Mouse (Mus musculus): ENCODE measurements around the gene BC034090.
"Not testable (repeated sequence)": the region's sequence is repeated elsewhere in the genome, so short reads cannot be mapped to it uniquely, and the experiment has no call there.

Gene BC034090

DNA sequence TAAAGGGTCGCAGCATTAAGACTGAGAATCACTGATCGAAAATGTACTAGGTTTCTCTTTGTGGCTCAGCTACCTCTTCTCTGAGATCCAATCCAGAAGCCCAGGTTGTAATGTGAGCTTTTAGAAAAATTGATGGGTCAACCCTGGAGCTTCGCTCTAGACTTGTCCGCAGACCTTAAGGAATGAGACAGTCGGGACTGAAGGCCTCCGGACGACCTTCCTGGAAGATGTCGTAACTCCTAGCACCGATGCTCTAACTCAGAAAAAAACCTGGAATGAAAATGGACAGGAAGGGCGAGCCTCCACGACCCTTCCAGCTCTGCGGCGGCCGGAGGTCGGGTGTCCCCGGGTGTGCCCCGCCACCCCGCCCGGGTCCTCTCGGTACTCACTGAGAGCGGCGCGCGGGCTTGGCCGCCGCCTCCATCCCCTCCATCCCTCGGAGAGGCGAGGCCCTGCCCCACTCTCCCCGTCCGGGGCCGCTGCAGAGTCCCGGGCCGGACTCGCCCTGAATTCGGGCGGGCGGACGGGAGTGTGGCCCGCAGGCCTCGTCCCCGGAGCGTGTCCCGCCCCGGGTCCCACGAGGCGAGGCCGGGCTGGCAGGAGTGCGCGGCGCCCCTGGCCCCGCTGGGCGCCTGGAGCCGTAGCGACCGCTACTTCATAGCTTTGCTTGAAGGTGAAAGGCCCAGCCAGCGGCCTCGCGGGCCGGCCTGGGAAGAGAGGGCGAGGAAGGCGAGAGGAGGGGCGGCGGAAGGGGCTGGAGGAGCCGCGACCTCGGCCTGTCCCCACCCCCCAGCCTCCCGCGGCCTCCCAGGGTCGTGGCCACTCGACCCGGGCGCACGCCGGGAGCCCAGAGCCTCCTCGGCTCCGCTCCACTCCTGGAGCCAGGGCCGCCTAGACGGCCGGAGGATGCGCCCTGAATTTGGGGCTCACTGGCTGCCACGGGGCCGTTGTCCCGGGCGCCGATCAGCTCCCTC, at the start of gene BC034090:
Gene BC034090, minus strand, starts transcription at position 648 of the 974 bp plus-strand sequence.
- DNase-seq (ENCODE audit: low read depth) = no peak

DNA sequence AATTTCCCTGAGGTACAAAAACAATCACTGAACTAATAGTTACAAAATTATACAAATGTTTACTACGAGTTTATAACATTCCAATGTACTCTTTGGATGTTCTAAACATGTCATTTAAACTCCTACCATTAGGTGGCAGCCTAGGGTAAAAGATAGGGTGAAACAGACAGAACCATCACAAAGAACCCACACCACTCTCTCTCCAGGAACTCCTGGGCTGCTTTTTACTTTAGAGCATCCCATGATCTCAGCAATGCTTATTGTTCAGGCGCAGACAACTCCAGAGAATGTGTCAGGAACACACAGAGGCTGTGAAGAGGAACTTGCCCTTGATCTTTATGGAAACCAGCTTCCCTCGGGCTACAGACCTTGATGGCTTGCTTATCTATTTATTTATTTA, 49.2 kb upstream of the BC034090 start:
- peak; percentile 48 for DNase-seq (ENCODE audit: low read depth)

DNA sequence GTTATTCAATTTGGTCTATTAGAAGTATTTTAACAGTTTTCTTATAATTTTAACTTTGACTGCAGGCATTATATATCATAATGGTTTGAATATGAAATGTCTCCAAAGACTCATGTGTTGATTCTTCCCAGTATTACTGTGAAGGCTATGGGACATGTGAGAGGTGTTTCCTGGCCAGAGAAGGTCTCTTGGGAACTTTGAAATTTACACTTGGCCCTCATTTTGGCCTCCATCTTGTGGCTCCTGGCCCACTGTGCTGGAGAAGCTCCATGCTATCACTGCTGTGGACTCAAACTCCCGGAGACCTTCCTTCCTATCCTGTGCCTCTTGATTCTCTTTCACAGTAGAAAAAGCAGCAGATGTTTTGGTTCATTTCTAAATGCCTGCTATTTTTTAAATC, 45.2 kb upstream of the BC034090 start:
- no peak for DNase-seq (ENCODE audit: low read depth)

DNA sequence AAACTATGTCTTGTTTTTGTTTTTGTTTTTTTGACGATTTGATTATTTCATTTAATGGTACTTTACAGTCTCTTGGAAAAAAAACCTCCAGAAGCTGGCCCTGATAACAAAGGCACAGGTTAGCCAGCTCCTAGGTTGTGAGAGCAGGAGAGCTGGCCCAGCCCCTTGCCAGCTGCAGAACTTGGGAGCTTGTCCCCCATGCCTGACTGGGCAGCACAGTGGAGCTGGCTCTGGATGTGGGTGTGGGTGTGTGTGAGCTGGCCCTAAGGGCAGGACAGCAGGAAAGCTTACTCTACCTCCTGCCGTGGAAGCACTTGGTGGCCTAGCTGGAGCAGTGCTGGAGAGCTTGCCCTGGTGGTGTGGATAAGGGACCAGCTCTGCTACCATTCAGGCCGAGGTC, 43.8 kb upstream of the BC034090 start:
- no peak for DNase-seq (ENCODE audit: low read depth)

DNA sequence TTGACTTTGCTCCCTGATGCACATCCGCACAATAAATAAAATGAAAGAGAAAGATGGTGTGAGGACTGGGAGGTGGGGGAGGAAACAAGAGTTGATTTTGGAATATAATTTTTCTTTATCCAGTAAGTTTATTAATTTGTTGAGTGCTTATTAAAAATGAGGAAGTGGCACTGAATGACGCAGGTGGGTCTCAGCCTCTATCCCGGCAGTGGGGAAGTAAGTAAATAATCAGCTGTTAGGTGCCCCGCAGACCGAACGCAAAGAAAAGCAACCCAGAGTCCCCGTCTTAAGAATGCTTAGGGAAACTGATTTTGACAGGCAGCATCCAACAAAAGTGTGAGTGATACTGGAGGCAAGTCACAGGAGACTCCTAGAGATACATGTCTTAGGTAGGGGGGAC, 39.6 kb upstream of the BC034090 start:
- no peak for DNase-seq (ENCODE audit: low read depth)

DNA sequence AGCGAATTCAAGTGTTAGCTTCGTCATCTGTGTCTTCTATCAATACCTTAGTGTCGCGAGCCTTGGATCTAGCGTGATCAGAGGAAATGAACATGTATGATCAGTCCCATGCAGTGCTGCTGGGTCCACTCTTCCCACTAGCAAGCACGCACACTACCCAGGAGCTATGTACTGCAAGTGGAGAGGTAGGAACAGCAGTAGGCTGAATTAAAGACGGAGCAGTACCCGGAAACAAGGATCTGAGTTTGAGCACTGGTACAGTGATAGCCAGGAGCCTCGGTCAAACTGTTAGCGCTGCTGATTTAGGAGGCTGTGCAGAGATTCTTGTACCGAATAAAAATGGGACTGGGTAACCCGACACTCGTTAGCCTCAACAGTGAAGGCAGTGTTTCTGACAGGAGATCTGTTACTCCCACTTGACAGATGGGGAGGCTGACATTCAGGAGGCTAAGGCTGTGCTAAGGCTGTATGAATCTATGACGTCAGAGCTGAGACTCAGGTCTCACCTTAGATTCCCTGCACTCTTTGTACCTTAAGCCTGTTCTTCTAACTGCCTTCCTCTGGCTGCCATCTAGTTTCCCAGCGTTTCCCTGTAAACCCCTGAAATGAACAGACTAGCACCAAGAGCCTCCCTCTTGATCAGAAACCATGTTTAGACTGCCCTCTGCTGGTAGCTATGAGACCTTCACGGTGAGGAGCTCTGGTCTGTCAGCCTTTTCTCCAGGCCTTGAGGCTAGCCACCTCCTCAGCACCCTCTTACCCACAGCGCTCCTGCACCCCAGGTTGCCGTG, 37.0 kb upstream of the BC034090 start:
- peak; percentile 54 for DNase-seq (ENCODE audit: low read depth)

DNA sequence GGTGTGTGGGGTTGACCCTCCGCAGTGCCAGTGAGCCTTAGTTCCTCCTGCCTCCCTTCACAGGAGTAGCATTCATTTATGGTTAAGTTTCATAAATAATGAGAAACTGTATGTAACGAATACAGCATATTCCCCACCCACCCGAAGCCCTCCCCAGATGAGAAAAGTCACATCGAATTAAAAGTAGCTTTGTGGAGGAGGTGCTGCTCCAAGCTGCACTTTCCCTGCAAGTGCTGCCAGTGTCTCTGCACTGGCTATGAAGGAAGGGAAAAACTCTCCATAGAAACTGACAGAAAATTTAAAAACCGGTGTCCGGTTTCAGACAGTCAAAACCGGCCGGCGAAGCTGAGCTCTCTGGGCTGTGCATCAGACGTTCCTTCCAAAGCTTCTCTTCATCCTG, 36.1 kb upstream of the BC034090 start:
- no peak for DNase-seq (ENCODE audit: low read depth)

DNA sequence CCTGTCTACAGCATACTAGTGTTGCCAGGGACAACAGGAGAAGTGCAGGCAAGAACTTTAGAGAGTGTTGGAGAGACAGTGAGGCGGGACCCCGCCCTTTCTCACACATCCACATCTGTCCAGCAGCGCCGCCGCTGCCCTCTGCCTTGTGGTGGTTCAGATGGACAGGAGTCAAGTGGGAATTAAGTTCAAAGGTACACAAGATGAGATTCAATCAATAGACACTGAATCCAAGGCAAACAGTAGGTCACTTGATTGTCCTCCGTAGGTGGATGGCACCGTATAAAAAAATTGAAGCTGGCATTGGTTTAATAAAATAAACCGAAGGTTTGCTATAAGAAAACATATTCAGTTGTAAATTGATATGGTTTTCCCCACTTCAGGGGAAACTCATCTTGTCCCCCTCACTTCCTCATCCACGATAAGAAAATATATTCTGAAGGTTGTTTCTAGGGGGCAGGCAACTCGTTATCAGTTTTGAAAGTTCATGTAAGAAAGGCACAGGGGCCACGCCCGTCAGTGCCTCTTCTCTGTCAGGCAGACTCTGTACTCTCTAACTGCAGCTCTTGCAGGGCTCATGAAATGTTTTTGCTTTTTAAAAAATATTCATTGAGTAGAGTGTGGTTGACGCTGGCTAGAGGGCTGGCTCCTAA, 32.3 kb upstream of the BC034090 start:
- DNase-seq (ENCODE audit: low read depth) = no peak

DNA sequence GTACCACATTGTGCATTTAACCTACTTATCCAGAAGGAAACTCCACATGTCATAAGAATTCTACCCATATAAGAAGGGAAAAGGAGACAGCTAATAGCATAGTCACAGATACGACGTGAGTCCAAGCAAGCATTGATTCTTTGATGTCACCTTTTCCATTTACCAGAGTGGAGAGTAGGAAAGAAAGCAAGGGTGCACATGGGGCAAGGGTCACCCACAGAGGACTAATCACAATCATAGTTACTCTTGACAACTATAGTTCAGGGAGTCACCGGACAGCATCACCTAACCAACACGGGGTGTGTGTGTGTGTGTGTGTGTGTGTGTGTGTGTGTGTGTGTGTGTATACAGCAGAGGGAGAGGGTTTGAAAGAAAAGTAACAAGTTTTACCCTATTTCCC, 31.5 kb upstream of the BC034090 start:
- no peak for DNase-seq (ENCODE audit: low read depth)

DNA sequence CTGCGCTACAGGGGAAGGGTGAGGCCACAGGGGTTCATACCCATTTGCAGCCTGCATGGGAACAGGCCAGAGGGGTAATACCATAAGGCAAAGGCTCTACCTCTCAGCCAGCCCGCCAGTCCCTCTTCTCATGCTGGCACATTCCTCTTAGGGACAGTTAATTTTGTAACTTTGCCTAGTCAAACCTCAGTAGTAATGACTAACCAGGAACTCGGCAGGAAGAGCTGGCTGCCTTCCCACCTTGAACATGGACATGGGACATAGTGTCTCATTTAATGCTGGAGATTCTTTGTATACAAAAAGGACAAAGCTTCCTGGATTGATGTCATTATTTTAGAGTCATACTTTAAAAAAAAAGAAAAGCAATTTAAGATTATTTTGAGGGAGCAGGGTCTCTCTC, 30.7 kb upstream of the BC034090 start:
- DNase-seq (ENCODE audit: low read depth) = no peak

DNA sequence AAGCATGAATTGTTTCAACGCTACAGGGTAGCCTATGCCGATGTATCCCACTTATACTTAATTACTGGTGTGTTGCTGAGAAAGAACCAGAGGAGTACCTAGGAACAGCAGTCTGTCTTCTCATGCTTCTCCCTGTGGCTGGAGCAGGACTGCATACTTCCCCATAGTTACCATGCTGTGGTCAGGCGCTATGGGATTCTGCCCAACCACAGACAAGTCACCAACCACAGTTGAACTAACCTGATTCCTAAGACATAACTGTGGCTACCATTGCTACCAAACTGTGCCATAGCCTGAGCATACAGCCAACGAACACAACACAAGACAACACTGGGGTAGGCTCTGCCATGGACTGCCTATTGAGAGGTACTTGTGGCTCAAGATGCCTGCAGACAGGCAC, 28.7 kb upstream of the BC034090 start:
- DNase-seq (ENCODE audit: low read depth) = peak; percentile 53

DNA sequence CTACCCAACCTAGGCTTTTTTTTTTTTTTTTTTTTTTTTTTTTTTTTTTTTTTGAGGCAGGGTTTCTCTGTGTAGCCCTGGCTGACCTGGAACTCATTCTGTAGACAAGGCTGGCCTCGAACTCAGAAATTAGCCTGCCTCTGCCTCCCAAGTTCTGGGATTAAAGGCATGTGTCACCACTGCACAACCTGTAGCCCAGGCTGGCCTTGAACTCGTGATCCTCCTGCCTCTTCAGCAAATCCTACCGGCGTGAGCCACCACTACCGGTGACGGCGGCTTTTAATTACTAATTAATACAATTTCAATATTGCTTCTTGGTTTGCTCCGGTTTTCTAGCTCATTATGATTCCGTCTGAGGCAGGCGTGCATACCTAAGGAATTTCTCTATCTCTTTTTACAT, 18.3 kb upstream of the BC034090 start:
- not testable (repeated sequence) for DNase-seq (ENCODE audit: low read depth)

DNA sequence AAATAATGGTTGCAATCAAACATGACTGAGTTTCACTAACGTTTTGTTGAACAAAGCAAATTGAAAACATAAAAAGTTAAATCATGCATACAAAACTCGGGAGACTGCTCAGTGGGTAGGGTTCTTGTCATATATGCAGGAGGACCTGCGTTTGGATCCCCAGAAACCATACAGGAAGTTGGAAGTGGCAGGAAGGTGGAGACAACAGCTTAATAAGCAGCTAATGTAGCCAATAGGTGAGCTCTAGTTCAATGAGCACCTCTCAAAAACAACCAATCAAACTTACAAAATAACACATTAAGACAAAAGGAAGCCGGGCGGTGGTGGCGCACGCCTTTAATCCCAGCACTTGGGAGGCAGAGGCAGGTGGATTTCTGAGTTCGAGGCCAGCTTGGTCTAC, 10.1 kb upstream of the BC034090 start:
- no peak for DNase-seq (ENCODE audit: low read depth)

DNA sequence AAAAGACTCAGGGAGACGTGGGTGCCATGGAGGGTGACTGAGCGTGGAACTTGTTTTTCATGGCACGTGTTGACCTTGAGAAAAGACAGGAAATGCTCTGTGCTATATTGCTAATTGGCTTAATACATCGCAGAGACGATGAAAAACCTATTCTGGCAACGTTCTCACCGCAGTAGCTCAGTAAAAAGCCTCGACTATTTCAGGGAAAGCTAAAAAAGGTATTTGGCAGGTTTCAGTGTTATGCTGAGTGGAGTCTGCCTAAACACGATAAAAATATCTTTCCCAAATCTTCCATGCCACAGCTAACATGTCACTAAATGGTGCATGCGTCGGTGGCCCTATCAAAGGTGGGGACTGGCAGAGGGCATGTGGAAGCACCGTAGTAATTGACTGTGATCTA, 8.9 kb upstream of the BC034090 start:
- DNase-seq (ENCODE audit: low read depth) = no peak

DNA sequence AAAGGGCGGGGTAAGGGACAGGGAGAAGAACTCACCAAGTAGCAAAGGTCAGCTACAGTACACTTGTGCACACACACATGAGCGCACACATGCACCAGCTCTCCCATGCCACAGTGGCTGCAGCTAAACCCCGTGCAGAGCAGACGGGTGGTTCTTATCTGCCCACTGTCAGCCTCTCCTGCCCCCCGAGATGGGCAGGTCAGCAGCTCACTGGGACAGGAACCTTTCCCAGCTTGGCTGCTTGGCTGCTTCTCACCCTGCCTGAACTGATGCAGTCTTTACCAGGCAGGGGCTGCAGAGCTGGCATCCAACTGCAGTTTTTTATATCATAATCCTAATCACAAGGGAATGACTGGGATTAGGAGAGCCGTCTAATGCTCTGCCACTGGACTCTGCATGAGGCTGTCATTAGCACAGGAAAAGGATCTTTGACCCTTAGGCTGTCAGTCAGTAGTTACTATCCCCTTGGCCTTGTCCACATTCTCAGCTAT, 8.4 kb upstream of the BC034090 start:
- no peak for DNase-seq (ENCODE audit: low read depth)

DNA sequence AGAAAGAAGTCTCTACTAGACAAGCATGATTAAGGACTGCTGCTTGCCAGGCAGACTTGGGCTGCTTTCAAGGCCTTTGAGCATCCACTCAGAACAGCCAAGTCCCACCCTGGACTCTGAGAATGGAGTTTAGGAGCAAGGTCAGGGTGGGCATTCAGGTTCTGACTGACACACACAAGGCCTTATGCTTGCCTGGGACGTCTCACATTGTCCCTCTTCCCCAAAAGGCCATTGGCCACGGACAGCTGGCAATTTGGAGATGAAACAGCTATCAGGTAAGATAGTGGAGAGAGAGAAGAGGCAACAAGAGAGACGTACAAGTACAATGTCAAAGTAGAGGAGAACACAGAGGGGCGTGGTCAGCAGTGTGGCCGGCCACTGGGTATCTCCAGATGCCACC, 7.4 kb upstream of the BC034090 start:
- DNase-seq (ENCODE audit: low read depth) = no peak

DNA sequence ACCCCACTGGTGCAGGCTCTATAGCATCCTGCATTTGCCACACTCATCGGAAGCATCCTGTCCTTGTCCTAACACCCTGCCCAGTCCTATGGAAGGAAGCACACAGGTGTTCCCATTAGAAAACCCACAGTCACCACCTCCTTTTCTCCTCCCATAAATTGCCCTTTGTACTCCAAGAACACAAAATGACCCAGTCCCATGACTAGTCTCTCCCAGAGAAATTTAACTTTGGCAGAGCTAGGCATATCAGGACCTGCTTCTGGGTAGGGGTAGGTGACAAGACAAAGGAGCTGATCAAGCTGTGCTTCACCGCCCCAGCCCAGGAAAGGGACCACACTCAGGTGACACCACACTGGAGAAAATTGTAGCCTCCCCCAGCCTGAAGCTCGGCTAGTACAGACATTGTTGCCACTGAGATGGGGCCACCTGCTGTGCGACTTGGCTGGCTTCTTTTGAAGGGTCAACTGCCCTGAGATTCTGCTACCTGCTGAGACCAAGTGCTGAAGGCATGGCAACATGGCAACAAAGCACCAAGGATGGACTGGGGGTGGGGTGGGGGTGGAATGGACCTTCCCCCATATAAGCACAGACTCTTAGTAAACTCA, 6.4 kb upstream of the BC034090 start:
- no peak for DNase-seq (ENCODE audit: low read depth)

DNA sequence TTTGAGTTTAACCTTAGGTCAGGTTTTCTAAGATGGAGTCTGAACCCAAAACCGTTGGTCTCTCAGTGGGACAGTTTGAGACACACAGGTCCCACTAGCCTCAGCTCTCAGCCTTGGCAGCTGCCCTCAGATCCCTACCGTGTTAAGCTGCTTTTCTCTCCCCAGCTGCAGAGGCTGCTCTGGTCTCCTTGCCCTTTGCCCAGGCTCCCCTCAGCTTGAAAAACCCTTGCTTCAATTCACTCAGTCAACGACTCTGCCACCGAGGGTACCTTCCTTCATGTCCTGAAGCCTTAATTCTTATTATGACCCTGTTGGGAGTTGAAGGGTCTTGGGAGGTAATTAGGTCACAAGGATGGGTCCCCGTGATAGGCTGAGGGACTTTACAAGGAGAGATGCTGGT, 5.7 kb upstream of the BC034090 start:
- no peak for DNase-seq (ENCODE audit: low read depth)

DNA sequence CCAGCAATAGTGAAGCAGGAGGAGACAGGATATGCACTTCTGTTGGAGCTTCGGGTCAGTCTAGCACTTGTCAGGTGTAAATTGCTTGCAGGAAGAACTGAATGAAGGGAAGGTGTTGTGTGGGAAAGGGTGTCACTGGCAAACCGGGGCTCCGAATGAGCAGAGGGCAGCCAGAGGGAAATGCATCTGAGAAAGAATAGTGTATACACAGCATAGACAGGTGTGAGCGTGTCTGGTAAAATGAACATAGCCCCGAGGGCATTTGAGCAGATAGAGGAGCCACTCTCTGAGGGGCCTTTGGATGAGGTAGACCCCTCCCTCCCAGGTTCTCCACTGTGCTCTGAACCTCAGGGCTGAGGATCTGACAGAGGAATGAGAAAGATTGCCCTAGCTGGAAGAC, 3.8 kb upstream of the BC034090 start:
- no peak for DNase-seq (ENCODE audit: low read depth)

DNA sequence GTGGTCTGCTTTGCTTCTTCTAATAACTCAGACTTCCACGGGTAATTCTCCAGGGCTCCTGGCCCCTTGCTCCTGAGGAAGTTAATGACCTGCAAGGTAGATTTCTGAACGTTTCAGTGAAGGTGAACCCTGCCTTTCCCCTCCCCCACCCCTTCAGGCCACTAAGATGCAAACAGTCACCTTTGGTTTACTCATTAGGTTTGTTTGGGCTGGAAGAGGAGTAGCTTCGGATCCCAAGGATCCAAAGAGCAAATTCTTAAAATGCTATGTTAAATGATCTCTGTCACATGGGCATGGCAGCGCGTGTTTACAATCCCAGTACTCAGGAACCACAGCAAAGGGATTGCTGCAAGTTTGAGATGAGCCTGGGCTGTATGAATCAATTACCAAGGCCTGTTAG, 3.2 kb upstream of the BC034090 start:
- no peak for DNase-seq (ENCODE audit: low read depth)

DNA sequence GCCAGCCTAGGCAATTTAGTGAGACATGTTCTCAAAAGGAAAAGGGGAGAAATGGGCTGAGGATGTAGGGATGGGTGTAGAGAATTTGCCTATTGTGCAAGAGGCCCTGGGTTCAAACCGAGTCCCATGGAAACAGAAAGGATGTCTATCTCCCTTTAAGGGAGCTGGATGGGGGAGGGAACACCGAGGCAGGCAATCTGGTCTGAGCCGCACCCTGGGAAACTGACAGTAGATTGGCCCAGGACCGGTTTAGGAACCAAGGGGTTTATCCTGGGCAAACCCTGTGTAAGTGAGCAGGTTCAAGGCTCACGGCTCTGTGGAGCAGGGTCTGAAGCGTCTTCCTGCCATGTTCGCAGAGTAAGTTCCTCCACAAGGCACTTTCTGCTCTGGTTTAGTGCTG, 1.3 kb upstream of the BC034090 start:
- DNase-seq (ENCODE audit: low read depth) = no peak

DNA sequence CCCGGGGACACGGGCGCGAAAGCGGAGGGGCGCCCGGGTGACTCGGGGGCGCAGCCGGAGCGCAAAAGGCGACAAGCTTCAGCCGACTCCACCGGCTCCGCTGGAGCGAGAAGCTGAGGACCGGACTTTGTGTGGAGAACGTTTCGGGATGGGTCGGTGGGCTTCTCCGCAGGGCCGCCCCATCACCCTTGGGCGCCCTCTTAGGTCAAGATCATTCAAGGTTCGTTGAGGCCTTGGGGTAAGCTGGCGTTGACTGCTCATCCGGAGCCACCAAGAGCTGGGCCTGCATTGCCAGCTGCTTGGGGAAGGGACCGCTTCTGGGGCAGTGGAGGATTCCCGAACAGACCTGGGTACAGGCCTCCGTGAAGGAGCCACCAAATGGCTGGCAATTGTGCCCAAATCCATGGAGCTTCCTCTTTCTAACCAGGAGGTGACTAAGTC, 547 bp upstream of the BC034090 start:
- no peak for DNase-seq (ENCODE audit: low read depth)

All from fibroblast of lung, adult 2 months (primary cell).